Mouse (Mus musculus) liver, postnatal 0 days (tissue): ENCODE results near the gene Mapk1.

Experiments used
- CTCF ChIP-seq: sonication (generic); IDR thresholded peaks from 2 replicates; pipeline ENCODE4 v1.5.1; 2016; ENCODE audit warnings: antibody characterized with exemption, low read depth
- EP300 ChIP-seq: IDR thresholded peaks from 2 replicates; pipeline ENCODE4 v1.6.1; 2016; ENCODE audit warnings: antibody characterized with exemption, low read depth, mild to moderate bottlenecking

DNA sequence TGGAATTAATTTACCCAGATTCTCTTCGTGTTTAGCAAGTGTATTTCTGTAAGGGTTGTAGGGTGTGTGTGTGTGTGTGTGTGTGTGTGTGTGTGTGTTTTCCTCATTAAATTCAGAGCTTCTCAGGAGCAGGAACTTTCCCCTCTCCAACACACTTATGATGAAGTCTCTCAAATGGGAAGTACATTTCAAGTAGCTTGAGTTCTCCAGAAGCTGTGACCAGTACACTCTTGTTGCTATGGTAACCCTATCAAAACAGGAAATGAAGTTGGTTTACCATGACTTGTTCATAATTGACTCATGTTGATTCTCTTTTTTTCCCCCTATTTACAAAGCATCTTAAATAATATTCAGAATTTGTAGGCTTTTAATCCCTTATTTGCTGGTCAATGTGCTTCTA is 29.4 kb downstream of the Mapk1 start:
- TF ChIP-seq CTCF (no peak), EP300 (no peak)
